In genomic region chr1:63120382-63120781, GRCm38 (mm10) we compare ENCODE assay signal across 25 mouse cellular contexts. TPM values are rescaled to one million over a fixed set of nuclear protein-coding genes. Genes with fewer than 3 reads are reported as not detected.
DNase-seq lines count a peak whose midpoint lies in the region; ATAC-seq and TF ChIP-seq lines count a peak whose summit lies in the region.
"Had no signal": no experiment of that assay in that cellular context is flagged by ENCODE, and none has a peak within 500 bp of the region (broad histone marks: within the 10 kb centered on the region; RNA-seq: fewer than 3 reads in every experiment).

No protein-coding gene starts in this region.

- H3K27me3 ChIP-seq in megakaryocyte, embryonic 14.5 days (replicated peaks) = no peaks in the 10 kb centered on the region
- H3K27me3 ChIP-seq: embryonic facial prominence, embryonic 13.5 days; forebrain, embryonic 12.5 days; forebrain, embryonic 15.5 days; heart, embryonic 13.5 days; Patski had no signal

- H3K27ac ChIP-seq in bone marrow macrophage, adult 2 months (ENCODE audit: insufficient read depth, low read depth, low read length) = peak overlapping the region; percentile 89
- H3K27ac ChIP-seq: embryonic facial prominence, embryonic 13.5 days; forebrain, embryonic 12.5 days; forebrain, embryonic 15.5 days; heart, adult 2 months; heart, embryonic 10.5 days; heart, embryonic 13.5 days; hindbrain, embryonic 14.5 days; hindbrain, postnatal 0 days had no signal

- H3K9me3 ChIP-seq in megakaryocyte, embryonic 14.5 days = no peaks in the 10 kb centered on the region
- H3K9me3 ChIP-seq: embryonic facial prominence, embryonic 13.5 days; forebrain, embryonic 12.5 days; forebrain, embryonic 15.5 days; heart, embryonic 10.5 days had no signal

- no peak for ATAC-seq in megakaryocyte, adult 5-6 weeks (ENCODE audit: poor library complexity, severe bottlenecking)
- ATAC-seq in megakaryocyte progenitor cell, adult 5-6 weeks (replicated peaks; ENCODE audit: poor library complexity) = peak; percentile 18
- ATAC-seq: forebrain, embryonic 15.5 days; hindbrain, postnatal 0 days; intestine, embryonic 16.5 days; Patski had no signal

- peaks cover 54% of the 10 kb centered on the region for H3K4me1 ChIP-seq in megakaryocyte, embryonic 14.5 days
- peaks cover 18% of the 10 kb centered on the region for H3K4me1 ChIP-seq in bone marrow macrophage, adult 2 months (ENCODE audit: control insufficient read depth, insufficient read depth, low read length)

- no peak for TF ChIP-seq CTCF in bone marrow macrophage, adult 2 months (IDR thresholded peaks at IDR 0.05; ENCODE audit: low read depth, low read length)

- peaks cover 81% of the 10 kb centered on the region for H3K36me3 ChIP-seq in megakaryocyte, embryonic 14.5 days (replicated peaks; ENCODE audit: low read length)

- peak overlapping the region; percentile 12 for H3K4me3 ChIP-seq in megakaryocyte, embryonic 14.5 days (replicated peaks)
- H3K4me3 ChIP-seq in bone marrow macrophage, adult 2 months (ENCODE audit: insufficient read depth, low read length) = no peak overlapping the region
- H3K4me3 ChIP-seq: embryonic facial prominence, embryonic 13.5 days; erythroblast, embryonic 14.5 days; forebrain, embryonic 12.5 days; forebrain, embryonic 15.5 days; heart, adult 2 months; heart, embryonic 10.5 days; heart, embryonic 13.5 days had no signal

- no peak for DNase-seq in layer of hippocampus, postnatal 36 days
- no peak for DNase-seq in layer of hippocampus, postnatal 10 days (ENCODE audit: low spot score in 2 of 2)
- DNase-seq: adrenal gland, postnatal 14 days; cerebellum, adult 18-20 months; cerebellum, adult 9-10 months; cerebellum, postnatal 14 days; gastrocnemius, postnatal 10 days; gastrocnemius, postnatal 36 days; heart, adult 2 months; heart, postnatal 14 days; heart, postnatal 4 days had no signal

- no peak for TF ChIP-seq POLR2A in bone marrow macrophage, adult 2 months (IDR thresholded peaks at IDR 0.05; ENCODE audit: borderline replicate concordance, low read depth, low read length)

RNA-seq across cellular contexts. Expression of gene Ino80d, which starts 5.9 kb away (rescaled TPM):
- polyA plus RNA-seq in megakaryocyte, embryonic 14.5 days (2012; ENCODE audit: insufficient read depth, low replicate concordance) = 1.2 and 2.3 TPM in 2 replicates
- total RNA-seq in megakaryocyte, adult 5-6 weeks (2015) = 35.5 and 36.0 TPM in 2 replicates
- total RNA-seq in megakaryocyte, adult 5-6 weeks (2017) = 13.8 and 19.9 TPM in 2 replicates
- 19.5 and 20.9 TPM in 2 replicates for polyA plus RNA-seq in bone marrow macrophage, adult 2 months (2012; ENCODE audit: insufficient read depth, insufficient read length, missing spikeins)
- total RNA-seq in megakaryocyte progenitor cell, adult 5-6 weeks (2015) = 59.3 and 66.1 TPM in 2 replicates
- 19.9 and 23.9 TPM in 2 replicates for total RNA-seq in megakaryocyte progenitor cell, adult 5-6 weeks (2017)
- 10 to 100 TPM; 28.8 to 34.6 TPM for total RNA-seq in layer of hippocampus, postnatal 36 days (2021)
- 10 to 100 TPM; 26.8 to 27.9 TPM for total RNA-seq in layer of hippocampus, postnatal 10 days (2021)

RNA-seq across cellular contexts. Expression of gene Eef1b2, which starts 56.2 kb away (rescaled TPM):
- 130 and 206 TPM in 2 replicates for polyA plus RNA-seq in megakaryocyte, embryonic 14.5 days (2012; ENCODE audit: insufficient read depth, low replicate concordance)
- 882 and 903 TPM in 2 replicates for total RNA-seq in megakaryocyte, adult 5-6 weeks (2015)
- 1,598 and 1,756 TPM in 2 replicates for total RNA-seq in megakaryocyte, adult 5-6 weeks (2017)
- 949 and 998 TPM in 2 replicates for polyA plus RNA-seq in bone marrow macrophage, adult 2 months (2012; ENCODE audit: insufficient read depth, insufficient read length, missing spikeins)
- total RNA-seq in megakaryocyte progenitor cell, adult 5-6 weeks (2015) = 1,640 and 1,755 TPM in 2 replicates
- 3,229 and 3,450 TPM in 2 replicates for total RNA-seq in megakaryocyte progenitor cell, adult 5-6 weeks (2017)
- 100 to 1,000 TPM; 345 to 386 TPM for total RNA-seq in layer of hippocampus, postnatal 36 days (2021)
- total RNA-seq in layer of hippocampus, postnatal 10 days (2021) = 100 to 1,000 TPM; 532 to 585 TPM

RNA-seq across cellular contexts. Expression of gene Ndufs1, which starts 56.3 kb away (rescaled TPM):
- 1.5 and 10.8 TPM in 2 replicates for polyA plus RNA-seq in megakaryocyte, embryonic 14.5 days (2012; ENCODE audit: insufficient read depth, low replicate concordance)
- 91.8 and 101 TPM in 2 replicates for total RNA-seq in megakaryocyte, adult 5-6 weeks (2015)
- total RNA-seq in megakaryocyte, adult 5-6 weeks (2017) = 87.4 and 108 TPM in 2 replicates
- 74.1 and 82.9 TPM in 2 replicates for polyA plus RNA-seq in bone marrow macrophage, adult 2 months (2012; ENCODE audit: insufficient read depth, insufficient read length, missing spikeins)
- 135 and 150 TPM in 2 replicates for total RNA-seq in megakaryocyte progenitor cell, adult 5-6 weeks (2015)
- 147 and 172 TPM in 2 replicates for total RNA-seq in megakaryocyte progenitor cell, adult 5-6 weeks (2017)
- 100 to 1,000 TPM; 159 to 165 TPM for total RNA-seq in layer of hippocampus, postnatal 36 days (2021)
- total RNA-seq in layer of hippocampus, postnatal 10 days (2021) = 100 to 1,000 TPM; 145 to 148 TPM
